Mouse (Mus musculus) thymus, adult 2 months (tissue): Measurements from ENCODE around the gene Gm4070. TPM values are rescaled to one million over a fixed set of nuclear protein-coding genes. Genes with fewer than 3 reads are reported as not detected.
"Not testable (repeated sequence)": the region's sequence is repeated elsewhere in the genome, so short reads cannot be mapped to it uniquely, and the experiment has no call there.

ENCODE experiments used
- DNase-seq: peaks from one replicate; pipeline ENCODE4 v3.0.0; 2021
- H3K27ac ChIP-seq: fragments of 200-500 bp; 2 replicates; pipeline ENCODE4 v1.5.1; 2012; ENCODE audit warnings: low read length, control low read depth; ENCODE audit not compliant: control insufficient read depth, insufficient read depth
- H3K27me3 ChIP-seq: fragments of 200-500 bp; 2 replicates; pipeline ENCODE4 v1.6.1; 2012; ENCODE audit warnings: mild to moderate bottlenecking, low read length, moderate library complexity, mixed read lengths; ENCODE audit not compliant: control insufficient read depth, insufficient read depth
- H3K36me3 ChIP-seq: fragments of 200-500 bp; 2 replicates; pipeline ENCODE4 v1.6.1; 2012; ENCODE audit warnings: mild to moderate bottlenecking, low read length, moderate library complexity; ENCODE audit not compliant: control insufficient read depth, insufficient read depth
- H3K4me1 ChIP-seq: fragments of 200-500 bp; replicated peaks from 2 replicates; pipeline ENCODE4 v1.6.1; 2012; ENCODE audit warnings: low read length; ENCODE audit not compliant: control insufficient read depth, insufficient read depth
- H3K4me3 ChIP-seq: fragments of 200-500 bp; 2 replicates; pipeline ENCODE4 v1.5.1; 2012; ENCODE audit warnings: mild to moderate bottlenecking, low read length, control low read depth, moderate library complexity; ENCODE audit not compliant: control insufficient read depth, insufficient read depth
- WGBS: fragments of 180-500 bp; shearing (Covaris S2); methylation state at CpG from one replicate; pipeline ENCODE4 v1.1.7; 2018; 5-methylcytosine and 5-hydroxymethylcytosine counted together
- polyA plus RNA-seq: library from polyadenylated mRNA; depleted of rRNA; stranded (reverse); fragments of >200 nt; gene quantifications from 2 replicates; pipeline ENCODE4 v1.2.3, GENCODE M21; 2012; rRNA removed

The Gm4070 gene
- polyA plus RNA-seq: 2.6 and 5.1 TPM in 2 replicates

DNA sequence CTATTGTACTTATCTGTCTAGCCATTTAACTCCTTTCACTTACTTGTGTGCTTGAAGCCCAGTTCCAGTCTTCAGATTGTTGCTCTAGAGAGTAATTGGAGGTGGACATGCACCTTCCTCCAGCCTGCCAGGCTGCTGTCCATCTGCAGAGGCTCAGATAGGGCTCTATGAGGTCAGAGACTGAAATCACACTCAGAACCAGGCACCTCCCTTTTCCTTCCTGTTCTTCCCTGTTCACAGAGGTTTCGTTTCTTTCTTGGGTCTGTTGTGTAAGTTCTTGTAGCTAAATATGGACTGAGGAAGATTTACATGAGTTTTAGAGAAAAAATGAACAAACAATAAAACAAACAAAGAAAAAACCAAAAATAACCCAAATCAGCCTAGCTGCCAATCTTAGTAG, at the start of gene Gm4070:
Gene Gm4070 (minus strand): TSS at position 156 of the 400 bp plus-strand sequence.
- not testable (repeated sequence) for H3K4me3 ChIP-seq, H3K4me1 ChIP-seq, H3K36me3 ChIP-seq, H3K27ac ChIP-seq, H3K27me3 ChIP-seq, DNase-seq
- 9% methylated on average over 1 of the region's 1 CpGs for WGBS

DNA sequence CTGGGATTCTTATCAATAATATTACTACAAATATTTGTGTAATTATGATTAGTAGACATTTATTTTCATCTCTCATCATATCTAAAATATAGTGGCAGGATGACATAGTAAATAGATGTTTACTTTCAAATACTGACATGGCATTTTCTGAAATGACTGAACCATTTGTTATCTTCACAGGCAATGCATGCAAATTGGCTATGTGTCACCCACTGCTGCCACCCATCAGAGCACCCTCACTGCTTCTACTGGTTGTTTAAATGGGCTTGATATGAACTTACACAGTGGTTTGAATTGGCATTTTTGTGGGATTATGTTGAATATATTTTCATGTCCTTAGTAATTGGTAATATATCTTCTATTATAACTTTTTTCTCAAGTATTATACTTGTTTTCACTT, 773 bp upstream of the Gm4070 start:
- not testable (repeated sequence) for H3K27ac ChIP-seq, DNase-seq, H3K27me3 ChIP-seq, H3K4me3 ChIP-seq, H3K36me3 ChIP-seq, H3K4me1 ChIP-seq

DNA sequence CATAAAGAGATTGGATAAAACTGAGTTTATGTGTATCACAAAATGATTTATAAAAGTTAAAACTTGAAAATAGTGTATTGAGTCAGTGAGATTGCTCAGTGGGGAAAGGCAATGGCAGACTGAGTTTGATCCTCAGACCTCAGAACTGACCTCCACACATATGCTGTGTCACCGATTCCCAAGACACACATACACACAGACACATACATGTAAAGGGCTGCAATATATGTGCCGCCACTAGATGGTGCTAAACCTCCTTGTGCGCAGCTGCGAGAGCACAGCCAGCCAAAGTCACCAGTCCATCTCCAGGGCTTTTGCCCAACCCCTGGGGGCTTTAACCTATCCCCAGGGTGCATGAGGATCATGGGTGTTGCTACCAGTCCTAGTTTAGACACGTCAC, 1.4 kb downstream of the Gm4070 start:
- not testable (repeated sequence) for H3K4me1 ChIP-seq, H3K4me3 ChIP-seq, H3K36me3 ChIP-seq, H3K27ac ChIP-seq, H3K27me3 ChIP-seq, DNase-seq
- no CpG with 5 or more reads among the region's 5 CpGs for WGBS

DNA sequence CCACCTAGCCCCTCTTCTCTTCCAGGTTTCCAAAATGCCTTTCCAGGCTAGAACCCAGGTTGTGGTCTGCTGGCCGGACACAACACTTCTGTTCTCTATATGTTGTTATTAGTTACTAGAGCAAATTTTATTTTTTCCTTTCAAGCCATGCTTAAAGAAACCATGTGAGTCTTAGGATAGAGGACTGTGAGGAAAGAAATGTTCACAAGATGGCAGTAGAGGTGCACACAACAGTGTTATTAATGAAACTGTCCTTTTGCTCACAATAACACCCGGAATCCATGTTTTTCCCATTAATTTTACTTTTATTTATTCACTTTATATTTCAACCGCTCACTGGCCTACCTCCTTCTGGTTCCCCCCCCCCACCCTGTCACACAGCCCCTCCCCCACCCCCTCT, 8.5 kb downstream of the Gm4070 start:
- not testable (repeated sequence) for H3K27ac ChIP-seq, H3K27me3 ChIP-seq, DNase-seq, H3K36me3 ChIP-seq, H3K4me3 ChIP-seq, H3K4me1 ChIP-seq
- WGBS: 100% methylated on average over 1 of the region's 3 CpGs

DNA sequence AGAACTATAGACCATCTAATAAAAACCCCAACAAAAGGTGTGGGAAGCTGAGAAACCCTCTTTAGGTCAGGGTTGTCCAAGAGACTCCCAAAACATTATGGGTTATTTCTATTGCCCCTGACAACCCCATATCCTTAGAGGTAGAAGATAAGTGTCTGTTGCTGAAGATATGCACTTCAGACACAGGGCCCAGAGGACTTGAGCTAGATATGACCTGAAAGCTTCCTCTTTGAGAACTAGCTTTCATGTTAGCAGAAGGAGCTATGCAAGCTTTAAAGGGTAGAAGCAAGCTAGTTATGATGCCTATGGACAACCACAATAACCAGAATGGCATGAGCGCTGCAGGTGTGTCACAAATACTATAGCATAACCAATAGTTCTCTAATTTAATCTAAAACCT, 21.6 kb downstream of the Gm4070 start:
- not testable (repeated sequence) for H3K27me3 ChIP-seq, H3K36me3 ChIP-seq, H3K4me1 ChIP-seq, DNase-seq, H3K27ac ChIP-seq, H3K4me3 ChIP-seq
- no CpG with 5 or more reads among the region's 1 CpGs for WGBS

DNA sequence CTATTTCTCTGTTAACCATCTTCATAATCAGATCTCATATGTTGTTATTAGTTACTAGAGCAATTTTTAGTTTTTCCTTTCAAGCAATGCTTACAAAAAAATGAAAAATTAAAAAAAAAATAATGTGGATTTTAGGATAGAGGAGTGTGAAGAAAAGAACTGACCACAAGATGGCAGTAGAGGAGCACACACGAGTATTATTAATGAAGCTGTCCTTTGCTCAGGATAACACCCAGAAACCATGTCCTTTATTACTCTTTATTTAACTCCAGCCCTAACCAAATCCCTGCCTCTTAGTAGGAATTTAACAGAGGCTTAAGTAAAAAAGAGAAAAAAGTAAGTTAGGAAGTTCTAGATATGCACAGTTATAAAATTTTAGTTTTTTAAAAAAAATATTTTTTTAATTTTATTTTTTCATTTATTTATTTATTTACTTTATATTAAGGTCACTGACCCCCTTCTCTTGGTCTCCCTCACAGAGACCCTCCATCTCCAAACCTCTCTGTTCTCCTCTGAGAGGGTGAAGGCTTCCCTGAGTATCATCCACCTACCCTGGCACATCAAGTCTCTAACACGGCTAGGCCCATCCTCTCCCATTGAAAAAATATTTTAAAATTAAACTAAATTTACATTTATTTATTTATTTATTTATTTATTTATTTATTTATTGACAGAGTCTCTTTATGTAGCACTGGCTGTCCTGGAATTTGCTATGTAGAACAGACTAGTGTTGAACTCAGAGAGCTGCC, 70.0 kb downstream of the Gm4070 start:
- DNase-seq: not testable (repeated sequence)

DNA sequence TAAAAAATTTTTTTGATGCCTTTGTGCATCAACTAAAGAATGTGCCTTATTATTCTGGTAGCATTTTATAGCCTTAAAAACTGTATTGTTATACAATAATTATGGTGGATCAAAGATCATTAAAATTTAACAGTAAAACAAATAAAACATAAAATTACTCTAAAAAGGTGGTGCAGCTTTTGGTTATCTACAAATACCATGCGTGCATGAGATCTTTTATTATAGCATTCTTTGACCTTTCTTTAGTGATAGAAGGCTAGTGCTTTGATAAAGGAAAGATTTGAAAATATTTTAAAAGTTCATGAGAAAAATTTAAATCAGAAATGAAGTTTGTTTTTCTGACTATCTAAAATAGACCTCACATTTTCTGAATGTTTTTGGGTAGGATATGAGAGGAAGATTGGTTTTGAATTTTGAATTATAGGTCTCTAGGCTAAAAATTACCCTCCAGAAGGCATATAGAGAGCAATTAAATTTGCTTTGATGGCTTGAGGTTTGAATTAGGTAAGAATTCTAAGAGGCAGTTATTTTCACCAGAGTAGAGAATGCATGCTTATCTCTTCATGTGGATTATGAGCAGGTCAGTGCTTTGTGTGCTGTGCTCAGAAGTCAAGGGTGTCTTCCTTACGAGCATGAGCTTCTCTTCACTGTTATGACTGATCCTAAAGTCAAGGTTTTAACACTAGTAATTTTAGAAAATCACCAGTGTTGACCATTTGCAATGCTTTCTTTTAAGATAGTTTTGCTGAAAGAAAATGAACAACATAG, 73.9 kb downstream of the Gm4070 start:
- WGBS: 97% methylated on average over 1 of the region's 2 CpGs
- H3K36me3 ChIP-seq, DNase-seq, H3K4me1 ChIP-seq, H3K4me3 ChIP-seq, H3K27me3 ChIP-seq, H3K27ac ChIP-seq: not testable (repeated sequence)

More for the DNA sequence above, 70.0 kb downstream of the Gm4070 start:
- H3K4me1 ChIP-seq, H3K27me3 ChIP-seq, H3K27ac ChIP-seq, H3K36me3 ChIP-seq, H3K4me3 ChIP-seq: not testable (repeated sequence)
- WGBS: 100% methylated on average over 1 of the region's 2 CpGs

DNA sequence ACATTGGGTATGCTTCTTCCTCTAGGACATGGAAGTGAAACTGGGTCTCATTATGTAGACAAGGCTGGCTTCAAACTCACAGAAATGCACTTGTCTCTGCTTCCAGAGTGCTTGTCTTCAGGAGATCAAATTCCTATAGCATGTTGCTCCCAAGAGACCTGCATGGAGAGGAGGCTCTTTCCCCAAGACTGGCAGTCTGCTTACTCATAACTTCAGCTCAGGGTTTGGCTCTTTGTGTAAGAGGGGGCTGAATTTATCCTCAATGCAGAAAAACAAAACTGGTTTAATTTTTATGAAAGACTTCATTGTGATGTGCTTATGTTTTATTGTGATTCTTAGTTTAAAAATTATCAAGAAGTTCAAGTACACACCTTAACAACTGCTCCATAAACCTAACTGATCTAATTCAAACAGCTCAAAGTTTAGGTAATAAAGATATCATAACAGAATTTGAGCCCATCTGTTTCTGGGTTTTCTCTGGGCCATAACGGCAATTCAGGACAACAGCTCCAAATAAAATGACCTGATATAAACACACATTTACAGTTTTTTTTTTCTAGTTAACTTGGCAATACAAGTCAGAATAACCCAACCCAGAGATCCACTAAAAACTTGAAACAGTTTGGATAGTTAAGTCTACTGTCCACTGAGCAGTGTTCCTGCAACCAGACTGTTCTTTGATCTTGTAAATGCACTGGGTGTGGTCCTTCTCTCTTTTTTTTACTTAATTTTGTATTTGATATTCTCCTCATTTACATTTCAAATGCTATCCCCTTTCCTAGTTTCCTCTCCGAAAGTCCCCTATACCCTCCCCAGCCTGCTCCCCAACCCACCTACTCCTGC, 97.8 kb downstream of the Gm4070 start:
- not testable (repeated sequence) for H3K4me1 ChIP-seq, H3K4me3 ChIP-seq, H3K27ac ChIP-seq, H3K27me3 ChIP-seq, H3K36me3 ChIP-seq, DNase-seq
- no CpG with 5 or more reads among the region's 2 CpGs for WGBS
